Mouse (Mus musculus) mature B cell (primary cell): ENCODE data around the gene Cfap97d2.

Experiments used
- in situ Hi-C: fragments of 300-500 bp; cut with MboI; formaldehyde crosslinking; loops from 2 replicates; pipeline ENCODE4 v1.14.3; 2019

The Cfap97d2 gene

GRCm38 (mm10) chr8:13705668-13706067 is at the start of gene Cfap97d2:
TSS of gene Cfap97d2 (plus strand) at chr8:13705889.
- in situ Hi-C loops, result no loop called here

GRCm38 (mm10) chr8:13657479-13657878 is 48.2 kb upstream of the Cfap97d2 start:
- in situ Hi-C loops, result no loop called here

- in situ Hi-C loops, result no loop called here
These were observed 45.4 kb upstream of the Cfap97d2 start for GRCm38 (mm10) chr8:13660323-13660722.

- in situ Hi-C loops, result no loop called here
These were observed 40.9 kb upstream of the Cfap97d2 start for GRCm38 (mm10) chr8:13664711-13665210.

GRCm38 (mm10) chr8:13665538-13665937 is 40.2 kb upstream of the Cfap97d2 start:
- in situ Hi-C loops, result no loop called here

- in situ Hi-C loops, result no loop called here
These were observed 39.7 kb upstream of the Cfap97d2 start for GRCm38 (mm10) chr8:13665944-13666343.

GRCm38 (mm10) chr8:13667917-13668316 is 37.8 kb upstream of the Cfap97d2 start:
- in situ Hi-C loops, result no loop called here

- in situ Hi-C loops, result no loop called here
These were observed 37.3 kb upstream of the Cfap97d2 start for GRCm38 (mm10) chr8:13668367-13668766.

- in situ Hi-C loops, result no loop called here
These were observed 35.6 kb upstream of the Cfap97d2 start for GRCm38 (mm10) chr8:13670011-13670471.

GRCm38 (mm10) chr8:13671246-13672003 is 34.3 kb upstream of the Cfap97d2 start:
- in situ Hi-C loops, result no loop called here

- in situ Hi-C loops, result no loop called here
These were observed 32.5 kb upstream of the Cfap97d2 start for GRCm38 (mm10) chr8:13673215-13673614.

- in situ Hi-C loops, result loop anchor here (5.0 kb wide), 1 partner anchor 72 kb away; no protein-coding TSS in a partner anchor
These were observed 31.2 kb upstream of the Cfap97d2 start for GRCm38 (mm10) chr8:13674294-13675010.

- in situ Hi-C loops, result loop anchor here (5.0 kb wide), 1 partner anchor 73 kb away; no protein-coding TSS in a partner anchor
These were observed 30.6 kb upstream of the Cfap97d2 start for GRCm38 (mm10) chr8:13675121-13675520.

GRCm38 (mm10) chr8:13675524-13675923 is 30.2 kb upstream of the Cfap97d2 start:
- in situ Hi-C loops, result loop anchor here (5.0 kb wide), 1 partner anchor 73 kb away; no protein-coding TSS in a partner anchor

GRCm38 (mm10) chr8:13676302-13676700 is 29.4 kb upstream of the Cfap97d2 start:
- in situ Hi-C loops, result loop anchor here (5.0 kb wide), 1 partner anchor 74 kb away; no protein-coding TSS in a partner anchor

GRCm38 (mm10) chr8:13676701-13677412 is 28.8 kb upstream of the Cfap97d2 start:
- in situ Hi-C loops, result loop anchor here (5.0 kb wide), 1 partner anchor 75 kb away; no protein-coding TSS in a partner anchor

GRCm38 (mm10) chr8:13677413-13677883 is 28.2 kb upstream of the Cfap97d2 start, which contains the start of gene Rasa3:
TSS of gene Rasa3 (minus strand) at chr8:13677603.
- in situ Hi-C loops, result loop anchor here (5.0 kb wide), 1 partner anchor 75 kb away; no protein-coding TSS in a partner anchor

GRCm38 (mm10) chr8:13678182-13678581 is 27.5 kb upstream of the Cfap97d2 start:
- in situ Hi-C loops, result loop anchor here (5.0 kb wide), 1 partner anchor 76 kb away; no protein-coding TSS in a partner anchor

GRCm38 (mm10) chr8:13684131-13684530 is 21.6 kb upstream of the Cfap97d2 start:
- in situ Hi-C loops, result no loop called here

- in situ Hi-C loops, result loop anchor here (5.0 kb wide), 1 partner anchor 133 kb away; no protein-coding TSS in a partner anchor
These were observed 19.9 kb upstream of the Cfap97d2 start for GRCm38 (mm10) chr8:13685674-13686314.

GRCm38 (mm10) chr8:13686426-13686825 is 19.3 kb upstream of the Cfap97d2 start:
- in situ Hi-C loops, result loop anchor here (5.0 kb wide), 1 partner anchor 134 kb away; no protein-coding TSS in a partner anchor
